Mouse (Mus musculus) liver, embryonic 14.5 days (tissue): ENCODE measurements around the gene Cenps. TPM values are rescaled to one million over a fixed set of nuclear protein-coding genes. Genes with fewer than 3 reads are reported as not detected.

Experiments used
- ATAC-seq: fragments of 200-750 bp; cut with Nextera tagmentation; 2 replicates; pipeline ENCODE4 v1.8.0; 2017; ENCODE audit warnings: moderate number of reproducible peaks, mild to moderate bottlenecking, moderate library complexity; ENCODE audit not compliant: insufficient read depth
- DNase-seq, 3 experiments: peaks; one replicate each; pipeline ENCODE4 v3.0.0-alpha.2; 2012 to 2013; ENCODE audit warnings: low read depth in 3 of 3, low spot score in 3 of 3
- H3K27ac ChIP-seq: fragments of 300-500 bp; sonication (generic); 2 replicates; pipeline ENCODE4 v1.5.1; 2014; ENCODE audit warnings: moderate library complexity, mild to moderate bottlenecking, control low read depth, inconsistent platforms
- H3K27me3 ChIP-seq: fragments of 300-500 bp; sonication (generic); 2 replicates; pipeline ENCODE4 v1.6.1; 2014; ENCODE audit warnings: mild to moderate bottlenecking, low read length, moderate library complexity; ENCODE audit not compliant: control insufficient read depth, insufficient read depth
- H3K36me3 ChIP-seq: fragments of 300-500 bp; sonication (generic); replicated peaks from 2 replicates; pipeline ENCODE4 v1.6.1; 2014; ENCODE audit warnings: low read depth; ENCODE audit not compliant: control insufficient read depth, insufficient read depth
- H3K4me1 ChIP-seq, 2 experiments: fragments of 200-500 bp in 1 of 2; fragments of 300-500 bp in 1 of 2; sonication (generic) in 1 of 2; replicated peaks; 2 replicates each; pipeline ENCODE4 v1.6.1; 2012 to 2014; ENCODE audit warnings: antibody characterized with exemption in 1 of 2, inconsistent platforms in 1 of 2, low read length in 1 of 2; ENCODE audit not compliant: control insufficient read depth in 2 of 2, insufficient read depth in 2 of 2
- H3K4me2 ChIP-seq: fragments of 300-500 bp; sonication (generic); 2 replicates; pipeline ENCODE4 v1.6.1; 2014; ENCODE audit warnings: low read depth, mild to moderate bottlenecking, control low read depth, moderate library complexity
- H3K4me3 ChIP-seq, 2 experiments: fragments of 200-500 bp in 1 of 2; fragments of 300-500 bp in 1 of 2; sonication (generic) in 1 of 2; 2 replicates each; pipeline ENCODE4 v1.5.1; 2012 to 2014; ENCODE audit warnings: low read depth in 2 of 2, low read length in 2 of 2, mild to moderate bottlenecking in 2 of 2, control low read depth in 1 of 2, inconsistent platforms in 1 of 2, moderate library complexity in 1 of 2; ENCODE audit not compliant: insufficient read depth in 1 of 2
- H3K9ac ChIP-seq: fragments of 300-500 bp; sonication (generic); replicated peaks from 2 replicates; pipeline ENCODE4 v1.6.1; 2014; ENCODE audit warnings: mild to moderate bottlenecking, control low read depth, moderate library complexity
- H3K9me3 ChIP-seq: fragments of 300-500 bp; sonication (generic); 2 replicates; pipeline ENCODE4 v1.6.1; 2016; ENCODE audit warnings: low read length, mixed read lengths; ENCODE audit not compliant: control insufficient read depth
- CTCF ChIP-seq: IDR thresholded peaks from 2 replicates; pipeline ENCODE4 v1.5.1; 2016; ENCODE audit warnings: antibody characterized with exemption, low read depth, control low read depth
- EP300 ChIP-seq: IDR thresholded peaks from 2 replicates; pipeline ENCODE4 v1.6.1; 2016; ENCODE audit warnings: antibody characterized with exemption, low read depth
- WGBS: fragments of 180-500 bp; shearing (Covaris S2); extraction: QIAGEN DNeasy Blood & Tissue Kit; methylation state at CpG from one replicate; pipeline ENCODE4 v1.1.7; 2014; ENCODE audit not compliant: insufficient replicate concordance; 5-methylcytosine and 5-hydroxymethylcytosine counted together
- polyA plus RNA-seq, 2 experiments: library from polyadenylated mRNA; depleted of rRNA in 1 of 2; stranded (reverse) in 1 of 2; unstranded in 1 of 2; fragments of >200 nt; fragmentation: Nextera tagmentation in 1 of 2; extraction: Ambion mirVana in 1 of 2; gene quantifications; 2 replicates each; pipeline versions ENCODE4 v1.2.1 to v1.2.3; 2012 to 2014

Cenps gene
- polyA plus RNA-seq, 2 experiments, result 12.3 to 17.3 TPM

DNA sequence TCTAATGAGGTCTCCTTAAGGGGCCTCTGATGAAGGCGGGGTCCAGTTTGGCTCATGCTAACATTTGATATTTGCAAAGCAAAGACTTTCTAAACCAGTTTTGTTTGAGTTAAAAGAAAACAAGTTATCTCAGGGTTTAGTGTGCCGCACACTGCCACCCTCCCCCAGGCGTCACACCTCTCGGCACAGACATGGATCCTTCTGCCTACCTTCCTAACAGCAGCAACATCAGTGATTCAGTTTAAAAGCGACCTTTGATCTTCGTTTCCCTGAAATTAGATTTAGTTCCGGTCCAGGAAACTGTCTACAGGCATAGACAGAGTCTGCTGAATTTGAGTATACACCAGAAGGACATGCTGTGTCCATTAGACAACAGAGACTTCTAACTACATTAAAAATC, 40.9 kb upstream of the Cenps start:
- H3K9ac ChIP-seq, result no peak overlapping the region
- WGBS, result 59% methylated on average over 7 of the region's 7 CpGs
- TF ChIP-seq CTCF, result no peak
- TF ChIP-seq EP300, result no peak
- no peak overlapping the region for H3K27ac ChIP-seq
- H3K36me3 ChIP-seq, result no peaks in the 10 kb centered on the region
- 0 out of 4 replicates have a peak, but pooled peaks cover 0 to 2% of the 10 kb centered on the region in 2 experiments for H3K4me1 ChIP-seq
- no peaks in the 10 kb centered on the region for H3K9me3 ChIP-seq
- no peak for DNase-seq
- H3K4me3 ChIP-seq, result no peak overlapping the region
- no peak overlapping the region for H3K4me2 ChIP-seq
- H3K27me3 ChIP-seq, result no peaks in the 10 kb centered on the region
- no peak for ATAC-seq

DNA sequence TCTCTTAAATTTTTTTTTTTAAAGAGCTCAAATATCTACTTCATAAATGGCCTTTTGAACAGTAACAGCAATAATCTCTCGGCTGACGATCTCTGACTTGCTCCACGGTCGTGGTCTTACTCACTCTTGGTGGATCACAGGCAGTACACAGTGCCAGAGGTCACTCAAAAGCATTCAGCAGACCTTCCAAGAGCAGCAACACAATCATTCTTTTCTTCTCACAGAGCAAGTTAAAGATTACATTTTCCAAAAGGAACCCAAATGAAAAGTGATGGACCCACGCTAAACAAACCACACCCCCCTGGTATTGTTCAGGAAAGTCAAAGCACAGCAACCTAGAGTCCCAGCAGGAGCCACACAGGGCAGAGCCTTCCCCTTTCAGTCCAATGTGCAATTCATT, 39.6 kb upstream of the Cenps start:
- Histone ChIP-seq H3K27me3 (no peaks in the 10 kb centered on the region), H3K4me1 (peaks cover 0 to 6% of the 10 kb centered on the region in 2 experiments; a peak in 1 of 4 replicates), H3K36me3 (no peaks in the 10 kb centered on the region), H3K9me3 (no peaks in the 10 kb centered on the region), H3K4me3 (no peak overlapping the region), H3K4me2 (no peak overlapping the region), H3K27ac (no peak overlapping the region), H3K9ac (no peak overlapping the region)
- DNase-seq, result no peak
- 69% methylated on average over 5 of the region's 5 CpGs for WGBS
- TF ChIP-seq CTCF (no peak), EP300 (no peak)
- no peak for ATAC-seq

DNA sequence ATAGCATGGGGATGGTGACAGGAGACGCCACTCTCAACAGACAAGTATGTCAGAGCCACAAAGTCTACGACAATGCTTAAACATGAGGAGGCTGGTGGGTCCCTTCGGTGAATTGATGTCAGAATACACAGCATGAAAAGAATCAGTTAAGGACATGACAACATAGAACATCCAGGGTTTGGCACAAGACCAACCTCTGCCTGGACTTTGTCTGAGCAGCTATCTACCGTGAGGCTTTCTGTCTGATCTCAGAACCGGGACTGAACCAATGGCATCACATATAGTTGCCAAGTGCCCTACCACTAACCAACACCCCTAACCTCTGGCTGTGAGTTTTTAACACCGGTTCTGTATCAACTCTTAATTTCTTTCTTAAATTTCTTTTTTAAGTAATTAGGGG, 39.2 kb upstream of the Cenps start:
- Histone ChIP-seq H3K27me3 (no peaks in the 10 kb centered on the region), H3K9ac (no peak overlapping the region), H3K36me3 (no peaks in the 10 kb centered on the region), H3K9me3 (no peaks in the 10 kb centered on the region), H3K27ac (no peak overlapping the region), H3K4me2 (no peak overlapping the region), H3K4me3 (no peak overlapping the region), H3K4me1 (peaks cover 0 to 8% of the 10 kb centered on the region in 2 experiments; a peak in 1 of 4 replicates)
- TF ChIP-seq CTCF, result no peak
- no peak for TF ChIP-seq EP300
- DNase-seq (no peak), ATAC-seq (no peak)
- 65% methylated on average over 6 of the region's 6 CpGs for WGBS

DNA sequence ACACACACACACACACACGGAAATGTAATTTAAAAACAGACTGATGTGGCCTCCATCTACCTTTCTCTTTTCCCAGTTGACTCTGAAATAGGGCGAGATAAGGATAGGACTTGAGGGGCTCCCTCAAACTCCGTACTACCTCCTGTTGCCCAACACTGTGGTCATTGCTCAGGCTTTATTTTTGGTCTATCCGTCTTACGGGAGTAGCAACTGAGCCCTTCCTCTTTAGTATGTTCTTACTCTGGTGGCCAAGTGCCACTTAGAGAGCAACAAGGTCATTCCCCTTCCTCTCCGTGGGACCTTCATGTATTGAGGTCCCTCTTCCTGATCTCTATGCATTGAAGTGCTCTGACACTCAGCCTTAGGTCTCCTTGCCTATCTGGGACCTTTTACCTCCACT, 36.2 kb upstream of the Cenps start:
- no peak overlapping the region for H3K4me2 ChIP-seq
- TF ChIP-seq EP300 (no peak), CTCF (no peak)
- H3K9ac ChIP-seq, result no peak overlapping the region
- no peak for DNase-seq
- H3K4me3 ChIP-seq, result no peak overlapping the region
- H3K9me3 ChIP-seq, result no peaks in the 10 kb centered on the region
- no peak for ATAC-seq
- WGBS, result 44% methylated on average over 6 of the region's 6 CpGs
- H3K36me3 ChIP-seq, result no peaks in the 10 kb centered on the region
- no peaks in the 10 kb centered on the region for H3K27me3 ChIP-seq
- H3K27ac ChIP-seq, result no peak overlapping the region
- peaks cover 5 to 18% of the 10 kb centered on the region in 2 experiments; a peak in 3 of 4 replicates for H3K4me1 ChIP-seq

DNA sequence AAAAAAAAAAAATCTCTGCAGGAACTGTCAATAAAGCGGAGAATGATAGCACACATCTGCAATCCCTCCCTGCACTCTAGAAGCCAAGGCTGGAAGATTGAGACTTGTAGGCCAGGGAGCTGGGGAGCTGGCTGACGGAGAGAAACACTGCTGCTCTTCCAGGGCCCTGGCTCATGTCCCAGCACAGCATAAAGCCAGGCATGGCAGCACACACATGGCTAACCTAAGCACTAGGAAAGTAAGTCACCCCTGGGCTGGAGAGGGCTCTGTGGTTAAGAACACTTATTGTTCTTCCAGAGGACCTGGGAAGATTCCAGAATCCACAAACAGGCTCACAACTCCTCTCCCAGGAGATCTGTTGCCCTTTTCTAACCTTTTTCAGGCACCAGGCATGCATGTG, 35.2 kb upstream of the Cenps start:
- Histone ChIP-seq H3K36me3 (no peaks in the 10 kb centered on the region), H3K27ac (no peak overlapping the region), H3K27me3 (no peaks in the 10 kb centered on the region), H3K9ac (no peak overlapping the region), H3K9me3 (no peaks in the 10 kb centered on the region), H3K4me1 (peaks cover 8 to 25% of the 10 kb centered on the region in 2 experiments; a peak in 3 of 4 replicates), H3K4me2 (no peak overlapping the region), H3K4me3 (no peak overlapping the region)
- ATAC-seq, result no peak
- no peak for TF ChIP-seq CTCF
- no peak for TF ChIP-seq EP300
- DNase-seq, result no peak
- 62% methylated on average over 2 of the region's 2 CpGs for WGBS
